Mouse (Mus musculus): ENCODE data around the gene Rrp15.

The Rrp15 gene

DNA sequence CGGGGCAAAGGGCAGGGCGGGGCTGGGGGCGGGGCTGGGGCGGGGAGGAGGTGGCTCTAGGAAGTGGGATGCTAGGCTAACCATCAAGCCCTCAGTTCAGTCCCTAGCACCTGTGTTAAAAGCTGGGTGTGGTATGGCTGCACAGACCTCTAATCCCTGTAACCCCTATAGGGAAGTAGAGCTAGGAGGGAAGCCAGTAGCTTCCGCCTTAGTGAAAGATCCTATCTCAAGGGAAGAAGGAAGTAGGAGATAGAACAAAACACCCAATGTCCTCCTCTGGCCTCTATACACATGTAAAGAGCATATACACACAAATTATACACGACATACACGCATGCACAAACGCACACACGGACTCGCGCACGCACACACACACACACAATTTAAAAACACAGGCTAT lies 71.5 kb downstream of the Rrp15 start:
- ATAC-seq (ENCODE audit: insufficient number of reproducible peaks, low FRiP score, low TSS enrichment) = no peak

DNA sequence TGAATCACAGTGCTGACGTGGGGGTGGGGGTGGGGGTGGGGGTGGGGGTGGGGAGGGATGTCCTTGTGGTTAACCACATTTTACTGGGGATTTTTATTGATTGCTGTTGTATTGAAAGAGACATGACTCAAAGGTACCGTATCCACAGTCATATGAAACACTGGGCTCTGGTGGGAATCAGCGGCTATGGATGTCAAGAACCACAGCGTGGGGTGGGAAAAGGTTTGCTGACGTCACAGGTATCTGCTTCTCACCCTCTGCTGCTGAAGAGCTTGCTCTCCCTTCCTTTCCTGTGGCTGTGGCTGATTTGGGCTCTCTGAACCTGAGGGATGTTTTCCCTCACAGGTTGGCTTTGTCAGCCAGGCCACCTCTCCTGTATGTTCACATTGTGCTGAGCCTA lies 73.0 kb downstream of the Rrp15 start:
- ATAC-seq (ENCODE audit: insufficient number of reproducible peaks, low FRiP score, low TSS enrichment) = no peak

DNA sequence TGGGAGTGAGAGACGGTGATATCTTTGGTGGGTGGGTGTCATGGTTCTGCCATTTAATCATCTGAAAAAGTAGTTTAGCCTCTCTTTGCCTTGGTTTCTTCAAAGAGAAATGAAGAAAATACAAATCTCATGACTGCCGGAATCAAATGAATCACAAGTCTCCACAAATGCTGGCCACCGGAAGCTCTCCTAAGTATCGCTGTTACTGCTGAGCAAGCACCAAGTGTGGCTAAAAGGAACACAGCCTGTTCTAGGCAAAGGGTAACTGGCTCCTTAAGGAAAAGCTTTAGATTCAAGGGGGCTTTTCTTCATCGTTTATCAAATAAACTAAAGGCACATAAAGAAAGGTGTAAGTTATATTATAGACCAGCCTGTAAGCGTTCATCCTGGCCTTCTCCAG lies 73.9 kb downstream of the Rrp15 start:
- ATAC-seq (ENCODE audit: insufficient number of reproducible peaks, low FRiP score, low TSS enrichment) = no peak

DNA sequence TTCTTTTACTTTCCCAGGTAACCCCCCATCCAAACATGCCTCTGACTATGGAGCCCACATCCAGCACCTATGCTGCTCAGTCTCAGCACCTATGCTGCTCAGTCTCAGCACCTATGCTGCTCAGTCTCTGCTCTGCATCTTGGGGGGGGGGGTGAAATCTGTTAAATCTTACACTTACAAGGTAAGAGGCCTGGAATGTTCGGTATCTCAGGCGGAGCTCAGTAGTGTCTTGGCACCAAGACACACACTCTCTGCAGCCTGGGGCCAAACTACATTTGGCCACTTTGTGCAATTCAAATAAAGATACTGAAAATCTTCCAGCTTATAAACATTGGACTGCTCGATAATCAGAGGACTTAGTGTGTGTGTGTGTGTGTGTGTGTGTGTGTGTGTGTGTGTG lies 74.5 kb downstream of the Rrp15 start:
- ATAC-seq (ENCODE audit: insufficient number of reproducible peaks, low FRiP score, low TSS enrichment) = no peak

DNA sequence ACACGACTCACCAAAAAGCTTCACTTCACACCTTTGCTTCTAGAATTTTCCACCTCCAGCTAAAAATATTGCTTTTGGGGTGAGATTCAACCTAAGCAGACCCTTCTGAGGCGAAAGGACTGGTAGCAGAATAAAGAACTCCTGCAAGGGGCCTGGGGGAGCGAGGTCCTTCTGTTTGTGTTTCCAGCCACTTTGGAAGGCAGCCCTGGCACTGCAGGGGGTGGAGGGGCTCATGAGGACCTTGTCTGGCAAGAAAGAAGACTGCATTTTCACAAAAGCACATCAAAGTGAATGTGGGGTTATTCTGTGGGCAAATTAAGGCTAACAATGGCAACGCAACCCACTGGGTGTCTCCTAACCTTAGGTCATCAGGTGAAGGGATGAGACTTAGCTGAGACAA lies 76.0 kb downstream of the Rrp15 start:
- ATAC-seq (ENCODE audit: insufficient number of reproducible peaks, low FRiP score, low TSS enrichment) = no peak

All from cerebellum, adult (tissue).